Mouse (Mus musculus): ENCODE data around the gene Mmachc. TPM values are rescaled to one million over a fixed set of nuclear protein-coding genes. Genes with fewer than 3 reads are reported as not detected.

Gene Mmachc
- polyA plus RNA-seq, 1 experiment = 18.7 TPM

GRCm38 (mm10) chr4:116657971-116658370 is 50.2 kb downstream of the Mmachc start:
- TF ChIP-seq CTCF (IDR thresholded peaks at IDR 0.05; ENCODE audit: extremely low read depth, insufficient read depth, low read length) (no peak), POLR2A (IDR thresholded peaks at IDR 0.05; ENCODE audit: extremely low read depth, insufficient read depth, low read length) (no peak)
- Histone ChIP-seq H3K27ac (ENCODE audit: insufficient read depth, low read length) (no peak overlapping the region), H3K4me3 (ENCODE audit: insufficient read depth, low read length) (no peak overlapping the region), H3K4me1 (ENCODE audit: control insufficient read depth, insufficient read depth, low read length) (no peaks in the 10 kb centered on the region)

GRCm38 (mm10) chr4:116655658-116656057 is 52.5 kb downstream of the Mmachc start:
- Histone ChIP-seq H3K27ac (ENCODE audit: insufficient read depth, low read length) (no peak overlapping the region), H3K4me1 (ENCODE audit: control insufficient read depth, insufficient read depth, low read length) (no peaks in the 10 kb centered on the region), H3K4me3 (ENCODE audit: insufficient read depth, low read length) (no peak overlapping the region)
- no peak for TF ChIP-seq POLR2A (IDR thresholded peaks at IDR 0.05; ENCODE audit: extremely low read depth, insufficient read depth, low read length)

- H3K4me3 ChIP-seq (ENCODE audit: insufficient read depth, low read length) = no peak overlapping the region
- TF ChIP-seq POLR2A (IDR thresholded peaks at IDR 0.05; ENCODE audit: extremely low read depth, insufficient read depth, low read length) = no peak
- no peak for TF ChIP-seq CTCF (IDR thresholded peaks at IDR 0.05; ENCODE audit: extremely low read depth, insufficient read depth, low read length)
- no peak overlapping the region for H3K27ac ChIP-seq (ENCODE audit: insufficient read depth, low read length)
- peaks cover 2% of the 10 kb centered on the region for H3K4me1 ChIP-seq (ENCODE audit: control insufficient read depth, insufficient read depth, low read length)
Measured at GRCm38 (mm10) chr4:116655100-116655499, 53.1 kb downstream of the Mmachc start.

GRCm38 (mm10) chr4:116653228-116653627 is 55.0 kb downstream of the Mmachc start:
- H3K4me1 ChIP-seq (ENCODE audit: control insufficient read depth, insufficient read depth, low read length) = peaks cover 3% of the 10 kb centered on the region
- no peak overlapping the region for H3K4me3 ChIP-seq (ENCODE audit: insufficient read depth, low read length)
- TF ChIP-seq CTCF (IDR thresholded peaks at IDR 0.05; ENCODE audit: extremely low read depth, insufficient read depth, low read length) (no peak), POLR2A (IDR thresholded peaks at IDR 0.05; ENCODE audit: extremely low read depth, insufficient read depth, low read length) (no peak)
- no peak overlapping the region for H3K27ac ChIP-seq (ENCODE audit: insufficient read depth, low read length)

Other genes with a start within 250 kb of the Mmachc start
- gene Mast2, start 244.2 kb downstream of the Mmachc start, polyA plus RNA-seq (2012; rRNA removed) = 87.3 and 98.0 TPM in 2 replicates
- gene Ipp, start 200.9 kb downstream of the Mmachc start, polyA plus RNA-seq (2012; rRNA removed) = 7.0 and 7.9 TPM in 2 replicates
- gene Tmem69, start 152.5 kb downstream of the Mmachc start, polyA plus RNA-seq (2012; rRNA removed) = 8.4 and 9.0 TPM in 2 replicates
- 33.8 and 40.6 TPM in 2 replicates for gene Gpbp1l1, start 150.7 kb downstream of the Mmachc start, polyA plus RNA-seq (2012; rRNA removed)
- 5.0 and 8.3 TPM in 2 replicates for gene Ccdc17, start 111.8 kb downstream of the Mmachc start, polyA plus RNA-seq (2012; rRNA removed)
- gene Nasp, start 80.5 kb downstream of the Mmachc start, polyA plus RNA-seq (2012; rRNA removed) = 23.5 and 25.1 TPM in 2 replicates
- gene Akr1a1, start 56.7 kb downstream of the Mmachc start, polyA plus RNA-seq (2012; rRNA removed) = 519 and 547 TPM in 2 replicates
- gene Prdx1, start 22.9 kb downstream of the Mmachc start, polyA plus RNA-seq (2012; rRNA removed) = 222 and 249 TPM in 2 replicates
- 19.3 and 19.8 TPM in 2 replicates for gene Ccdc163, start 103 bp upstream of the Mmachc start, polyA plus RNA-seq (2012; rRNA removed)
- gene Tesk2, start 12.5 kb upstream of the Mmachc start, polyA plus RNA-seq (2012; rRNA removed) = 6.8 and 7.5 TPM in 2 replicates
- gene Toe1, start 99.2 kb upstream of the Mmachc start, polyA plus RNA-seq (2012; rRNA removed) = 21.6 and 22.2 TPM in 2 replicates
- gene Mutyh, start 99.3 kb upstream of the Mmachc start, polyA plus RNA-seq (2012; rRNA removed) = 5.7 and 5.9 TPM in 2 replicates
- gene Hpdl, start 113.3 kb upstream of the Mmachc start, polyA plus RNA-seq (2012; rRNA removed) = 1.4 and 1.9 TPM in 2 replicates
- gene Zswim5, start 169.0 kb upstream of the Mmachc start, polyA plus RNA-seq (2012; rRNA removed) = 6.0 and 6.3 TPM in 2 replicates

Data from cortical plate, adult 2 months (tissue).